Mouse (Mus musculus) heart, adult 2 months (tissue): ENCODE measurements around the gene 1700018B08Rik. TPM values are rescaled to one million over a fixed set of nuclear protein-coding genes. Genes with fewer than 3 reads are reported as not detected.

Source experiments
- DNase-seq, 2 experiments: peaks; one replicate each; pipeline ENCODE4 v3.0.0; 2021
- H3K27ac ChIP-seq: fragments of 200-600 bp; 2 replicates; pipeline ENCODE4 v1.8.1; 2022
- H3K27me3 ChIP-seq: fragments of 200-500 bp; 2 replicates; pipeline ENCODE4 v1.6.1; 2012; ENCODE audit warnings: mild to moderate bottlenecking, low read length, inconsistent platforms, mixed read lengths; ENCODE audit not compliant: control insufficient read depth, insufficient read depth
- H3K36me3 ChIP-seq: fragments of 200-500 bp; 2 replicates; pipeline ENCODE4 v1.6.1; 2012; ENCODE audit warnings: low read length, inconsistent platforms; ENCODE audit not compliant: control insufficient read depth, insufficient read depth
- H3K4me1 ChIP-seq: fragments of 200-500 bp; 2 replicates; pipeline ENCODE4 v1.6.1; 2011; ENCODE audit warnings: low read length; ENCODE audit not compliant: control insufficient read depth, insufficient read depth
- H3K4me3 ChIP-seq: fragments of 200-600 bp; 2 replicates; pipeline ENCODE4 v1.8.1; 2022
- H3K79me2 ChIP-seq: fragments of 200-500 bp; replicated peaks from 2 replicates; pipeline ENCODE4 v1.6.1; 2012; ENCODE audit warnings: mild to moderate bottlenecking, inconsistent platforms, low read length, moderate library complexity, mixed read lengths; ENCODE audit not compliant: control insufficient read depth, insufficient read depth
- H3K9ac ChIP-seq: fragments of 200-500 bp; 2 replicates; pipeline ENCODE4 v1.6.1; 2012; ENCODE audit warnings: low read depth, mild to moderate bottlenecking, control low read depth, inconsistent platforms, low read length, mixed read lengths
- CTCF ChIP-seq: fragments of 200-600 bp; IDR thresholded peaks from 2 replicates; pipeline ENCODE4 v1.8.1; 2022; ENCODE audit warnings: antibody characterized with exemption, mild to moderate bottlenecking, moderate library complexity
- EP300 ChIP-seq: fragments of 200-500 bp; IDR thresholded peaks from 2 replicates; pipeline ENCODE4 v1.6.1; 2011; ENCODE audit warnings: low read depth, low read length, control low read depth; ENCODE audit not compliant: insufficient read depth
- POLR2A ChIP-seq: fragments of 200-500 bp; IDR thresholded peaks from 2 replicates; pipeline ENCODE4 v1.6.1; 2011; ENCODE audit warnings: mild to moderate bottlenecking, low read depth, low read length, control low read depth; ENCODE audit not compliant: insufficient read depth
- WGBS: fragments of 180-500 bp; shearing (Covaris S2); methylation state at CpG from one replicate; pipeline ENCODE4 v1.1.7; 2018; 5-methylcytosine and 5-hydroxymethylcytosine counted together
- intact Hi-C: fragments of 180-260 bp; cut with DNase I; formaldehyde crosslinking; loops from one replicate; pipeline ENCODE4 v1.15.1; 2025
- polyA plus RNA-seq: library from polyadenylated mRNA; depleted of rRNA; stranded (reverse); fragments of >200 nt; gene quantifications from 2 replicates; pipeline ENCODE4 v1.2.3, GENCODE M21; 2012; rRNA removed
- total RNA-seq, 2 experiments: library from RNA; stranded (reverse); gene quantifications; 2 replicates each; pipeline ENCODE4 v1.2.3; 2021

1700018B08Rik gene
- total and polyA plus RNA-seq, 3 experiments, result 0.41 TPM; not detected in 2

GRCm38 (mm10) chr8:121513429-121513828, 30.7 kb downstream of the 1700018B08Rik start:
- no peak overlapping the region for H3K9ac ChIP-seq
- no peak overlapping the region for H3K27ac ChIP-seq
- H3K4me1 ChIP-seq, result no peaks in the 10 kb centered on the region
- intact Hi-C loops, result loop anchor here (1.0 to 5.0 kb wide), 5 partner anchors 76 to 400 kb away; no protein-coding TSS in a partner anchor
- no peaks in the 10 kb centered on the region for H3K79me2 ChIP-seq
- no peaks in the 10 kb centered on the region for H3K36me3 ChIP-seq
- 3% methylated on average over 12 of the region's 12 CpGs for WGBS
- DNase-seq, result peak; percentile 70 to 86
- no peaks in the 10 kb centered on the region for H3K27me3 ChIP-seq
- TF ChIP-seq EP300, result peak; percentile 95
- TF ChIP-seq POLR2A, result no peak
- peak; percentile 100; the same call in 1 of the 2 replicates for TF ChIP-seq CTCF
- no peak overlapping the region for H3K4me3 ChIP-seq

- Histone ChIP-seq H3K4me1 (no peaks in the 10 kb centered on the region), H3K27me3 (no peaks in the 10 kb centered on the region), H3K4me3 (no peak overlapping the region), H3K9ac (no peak overlapping the region), H3K27ac (no peak overlapping the region), H3K79me2 (no peaks in the 10 kb centered on the region), H3K36me3 (no peaks in the 10 kb centered on the region)
- no peak for DNase-seq
- intact Hi-C loops, result loop anchor here (2.0 to 5.0 kb wide), 4 partner anchors 74 to 274 kb away; no protein-coding TSS in a partner anchor
- 69% methylated on average over 9 of the region's 9 CpGs for WGBS
- TF ChIP-seq POLR2A, result no peak
- TF ChIP-seq EP300, result no peak
- TF ChIP-seq CTCF, result no peak
These were observed 32.4 kb downstream of the 1700018B08Rik start for GRCm38 (mm10) chr8:121511751-121512150.

GRCm38 (mm10) chr8:121497621-121498020, 46.5 kb downstream of the 1700018B08Rik start:
- intact Hi-C loops, result no loop called here
- no peaks in the 10 kb centered on the region for H3K79me2 ChIP-seq
- TF ChIP-seq CTCF, result 0 out of 2 replicates have a peak, but pooled peaks have one; percentile 5
- TF ChIP-seq POLR2A, result no peak
- no peaks in the 10 kb centered on the region for H3K27me3 ChIP-seq
- no peak overlapping the region for H3K4me3 ChIP-seq
- no peak overlapping the region for H3K27ac ChIP-seq
- H3K4me1 ChIP-seq, result no peaks in the 10 kb centered on the region
- no peak overlapping the region for H3K9ac ChIP-seq
- no peak for DNase-seq
- 87% methylated on average over 6 of the region's 6 CpGs for WGBS
- H3K36me3 ChIP-seq, result no peaks in the 10 kb centered on the region

- no peaks in the 10 kb centered on the region for H3K36me3 ChIP-seq
- WGBS, result 66% methylated on average over 9 of the region's 9 CpGs
- H3K79me2 ChIP-seq, result no peaks in the 10 kb centered on the region
- intact Hi-C loops, result no loop called here
- H3K27ac ChIP-seq, result no peak overlapping the region
- no peak overlapping the region for H3K9ac ChIP-seq
- no peaks in the 10 kb centered on the region for H3K4me1 ChIP-seq
- DNase-seq, result no peak
- no peak for TF ChIP-seq POLR2A
- TF ChIP-seq CTCF, result no peak
- no peaks in the 10 kb centered on the region for H3K27me3 ChIP-seq
- no peak overlapping the region for H3K4me3 ChIP-seq
These were observed 52.5 kb downstream of the 1700018B08Rik start for GRCm38 (mm10) chr8:121491633-121492032.

GRCm38 (mm10) chr8:121484072-121484782, 59.9 kb downstream of the 1700018B08Rik start:
- H3K36me3 ChIP-seq, result no peaks in the 10 kb centered on the region
- H3K4me3 ChIP-seq, result no peak overlapping the region
- no peaks in the 10 kb centered on the region for H3K27me3 ChIP-seq
- H3K9ac ChIP-seq, result no peak overlapping the region
- no peak for TF ChIP-seq CTCF
- no peak for TF ChIP-seq POLR2A
- no peak for TF ChIP-seq EP300
- DNase-seq, result no peak
- H3K4me1 ChIP-seq, result no peaks in the 10 kb centered on the region
- WGBS, result 67% methylated on average over 23 of the region's 23 CpGs
- intact Hi-C loops, result no loop called here
- no peak overlapping the region for H3K27ac ChIP-seq
- no peaks in the 10 kb centered on the region for H3K79me2 ChIP-seq

Other genes with a start within 250 kb of the 1700018B08Rik start
- 100 to 1,000 TPM in 1 of 2 experiments, 10 to 100 TPM in 1; 96.7 to 124 TPM for gene Fbxo31, start 34.5 kb upstream of the 1700018B08Rik start, total RNA-seq
- 74.4 and 106 TPM in 2 replicates for gene Fbxo31, start 34.5 kb upstream of the 1700018B08Rik start, polyA plus RNA-seq
- gene Map1lc3b, start 46.0 kb upstream of the 1700018B08Rik start, total RNA-seq, result 100 to 1,000 TPM; 235 to 277 TPM
- 129 and 131 TPM in 2 replicates for gene Map1lc3b, start 46.0 kb upstream of the 1700018B08Rik start, polyA plus RNA-seq
- 10 to 100 TPM; 28.5 to 30.0 TPM for gene Zcchc14, start 108.6 kb upstream of the 1700018B08Rik start, total RNA-seq
- 17.6 and 22.1 TPM in 2 replicates for gene Zcchc14, start 108.6 kb upstream of the 1700018B08Rik start, polyA plus RNA-seq
- gene Jph3, start 185.3 kb upstream of the 1700018B08Rik start, total RNA-seq, result under 1 TPM in 1 of 2 experiments, not detected in 1; 0.11 TPM
- gene Jph3, start 185.3 kb upstream of the 1700018B08Rik start, polyA plus RNA-seq, result 0.09 and 0.10 TPM in 2 replicates